Mouse (Mus musculus): ENCODE data around the gene Zfp346. TPM values are rescaled to one million over a fixed set of nuclear protein-coding genes. Genes with fewer than 3 reads are reported as not detected.
A peak's percentile ranks its signal among the peaks of the same experiment; 100 is the strongest.
"Not testable (repeated sequence)": the region's sequence is repeated elsewhere in the genome, so short reads cannot be mapped to it uniquely, and the experiment has no call there.

Zfp346 gene
- 10 to 100 TPM in 1 of 2 experiments, 1 to 10 TPM in 1; 8.9 to 13.4 TPM for total RNA-seq (2021)
- long read RNA-seq, experiment 1, partial matches to known transcripts = 0 of 6 reads
- long read RNA-seq, experiment 1, other reads (novel, unspliced or antisense) = 6 of 6 reads
- long read RNA-seq, experiment 2, partial matches to known transcripts = 0 of 12 reads
- long read RNA-seq, experiment 2, other reads (novel, unspliced or antisense) = 11 of 12 reads

GRCm38 (mm10) chr13:55105045-55105952 is at the start of gene Zfp346:
Gene Zfp346, plus strand, starts transcription at chr13:55105311.
- DNase-seq = peak; percentile 96

DNA sequence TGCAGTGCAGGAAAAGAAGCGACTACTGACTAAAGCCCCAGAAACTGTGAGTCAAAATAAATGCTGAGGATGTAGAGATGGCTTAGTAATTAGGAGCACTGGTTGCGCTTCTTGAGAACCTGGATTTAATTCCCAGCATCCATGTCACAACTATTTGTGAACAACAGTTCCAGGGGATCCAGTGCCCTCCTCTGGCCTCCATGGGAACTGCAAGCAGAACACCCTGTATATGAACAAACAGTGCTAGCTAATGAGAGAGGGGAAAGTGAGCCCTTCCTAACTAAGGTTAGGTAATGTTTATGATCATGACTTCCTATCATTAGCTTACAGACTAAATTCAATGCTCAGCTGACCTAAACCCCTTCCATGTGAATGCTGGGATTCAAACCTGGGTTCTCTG is 47.1 kb upstream of the Zfp346 start:
- DNase-seq = no peak

DNA sequence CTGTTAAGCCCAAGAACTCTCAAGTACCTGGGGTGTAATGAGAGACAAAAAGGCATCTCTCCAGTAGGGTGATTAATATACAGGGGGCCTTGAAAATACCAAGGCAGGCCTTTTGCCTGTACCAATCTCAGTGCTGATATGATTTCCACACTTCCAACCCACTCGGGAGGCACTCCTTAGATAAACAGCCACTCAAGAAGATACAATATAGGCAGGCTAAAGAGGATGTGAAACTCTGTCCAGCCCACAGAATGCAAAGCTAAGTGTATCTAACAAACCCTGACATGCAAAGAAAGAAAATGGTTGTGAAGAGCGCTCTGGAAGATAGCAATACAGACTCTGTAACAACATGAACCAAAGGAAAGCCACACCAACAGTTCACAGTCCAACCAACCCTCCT is 41.8 kb upstream of the Zfp346 start:
- DNase-seq = no peak

DNA sequence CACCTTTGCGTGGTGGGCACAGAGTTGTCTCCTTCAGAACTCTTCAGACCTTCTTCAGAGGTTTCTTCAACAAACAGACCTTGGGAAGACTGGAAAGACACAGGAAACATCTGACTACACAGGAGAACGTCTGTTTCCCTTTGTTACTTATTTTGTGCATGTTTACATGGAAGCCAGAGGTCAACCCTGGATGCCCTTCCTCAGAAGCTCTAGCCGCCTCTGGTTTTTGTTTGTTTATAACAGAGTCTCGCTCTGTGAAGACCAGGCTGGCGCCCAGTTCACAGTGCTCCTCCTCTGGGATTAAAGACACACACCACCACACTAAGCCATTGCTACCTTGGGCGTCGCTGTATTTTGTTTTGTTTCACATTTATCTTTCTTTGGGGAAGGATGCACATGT is 35.4 kb upstream of the Zfp346 start:
- DNase-seq = no peak

GRCm38 (mm10) chr13:55071322-55071721 is 33.8 kb upstream of the Zfp346 start:
- DNase-seq = no peak

DNA sequence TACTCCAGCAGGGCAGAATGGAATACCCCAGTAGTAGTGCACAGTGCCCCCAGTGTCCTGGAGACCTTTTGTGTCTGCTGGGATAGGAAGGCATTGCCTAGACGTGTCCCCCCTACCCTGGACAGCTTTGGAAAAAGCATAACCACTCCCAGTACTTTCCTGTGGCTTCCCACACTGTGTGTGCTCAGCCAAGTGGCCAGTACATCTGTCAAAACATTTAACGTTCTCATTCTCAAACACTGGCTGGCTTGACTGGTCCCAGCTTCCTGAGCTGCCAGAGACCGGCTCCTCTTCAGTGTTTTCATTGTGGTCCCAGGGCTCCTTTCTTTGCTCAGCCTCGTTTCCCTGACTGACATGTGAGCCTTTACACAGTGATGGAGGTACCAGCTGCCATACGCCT is 29.5 kb upstream of the Zfp346 start:
- DNase-seq = peak; percentile 15

- no peak for DNase-seq
Observed at GRCm38 (mm10) chr13:55092588-55092987, 12.5 kb upstream of the Zfp346 start.

DNA sequence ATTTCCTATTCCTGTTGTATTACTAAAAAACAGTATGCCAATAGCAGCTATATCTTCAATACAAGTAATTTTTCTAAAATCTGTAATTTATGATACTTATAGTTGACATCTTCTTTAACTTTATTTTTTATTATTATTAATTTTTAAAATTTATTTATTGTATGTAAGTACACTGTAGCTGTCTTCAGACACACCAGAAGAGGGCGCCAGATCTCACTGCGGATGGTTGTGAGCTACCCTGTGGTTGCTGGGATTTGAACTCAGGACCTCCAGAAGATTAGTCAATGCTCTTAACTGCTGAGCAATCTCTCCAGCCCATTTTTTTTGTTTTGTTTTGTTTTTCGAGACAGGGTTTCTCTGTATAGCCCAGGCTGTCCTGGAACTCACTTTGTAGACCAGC is 7.3 kb upstream of the Zfp346 start:
- not testable (repeated sequence) for DNase-seq

DNA sequence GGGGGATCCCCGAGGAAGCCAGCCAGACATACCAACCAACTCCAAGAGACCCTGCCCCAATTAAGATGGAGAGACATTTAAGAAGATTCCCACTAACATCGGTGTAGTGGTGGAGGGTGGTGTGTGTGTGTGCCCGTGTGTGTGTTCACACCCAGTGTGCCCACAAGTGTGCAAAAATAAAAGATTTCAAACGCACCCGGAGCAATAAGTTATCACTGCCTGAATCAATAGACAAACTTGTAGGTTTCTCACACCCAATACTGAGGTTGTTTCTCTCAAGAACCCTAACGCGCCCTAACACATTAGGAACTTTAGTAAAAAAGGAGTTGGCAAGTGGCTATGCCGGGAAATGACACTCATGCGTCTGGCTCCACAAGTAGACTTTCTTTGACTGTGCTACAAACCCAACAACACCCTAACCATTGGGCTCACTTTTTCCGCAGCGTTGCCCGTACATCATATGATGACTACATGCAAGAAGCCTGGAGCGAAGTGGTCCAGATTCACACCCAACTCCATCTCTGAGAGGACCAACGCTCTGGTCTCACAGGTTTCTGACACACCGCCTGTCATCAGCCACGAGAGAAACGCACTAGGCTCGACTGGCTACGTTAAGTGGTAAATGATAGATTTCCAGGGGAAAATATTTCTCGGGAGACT is 5.9 kb upstream of the Zfp346 start:
- no peak for DNase-seq

- peak; percentile 87 for DNase-seq
Observed at GRCm38 (mm10) chr13:55099726-55100478, 5.2 kb upstream of the Zfp346 start, which contains the start of gene Uimc1. Gene Uimc1, minus strand, starts transcription at chr13:55100300.

GRCm38 (mm10) chr13:55101627-55102026 is 3.5 kb upstream of the Zfp346 start:
- no peak for DNase-seq

DNA sequence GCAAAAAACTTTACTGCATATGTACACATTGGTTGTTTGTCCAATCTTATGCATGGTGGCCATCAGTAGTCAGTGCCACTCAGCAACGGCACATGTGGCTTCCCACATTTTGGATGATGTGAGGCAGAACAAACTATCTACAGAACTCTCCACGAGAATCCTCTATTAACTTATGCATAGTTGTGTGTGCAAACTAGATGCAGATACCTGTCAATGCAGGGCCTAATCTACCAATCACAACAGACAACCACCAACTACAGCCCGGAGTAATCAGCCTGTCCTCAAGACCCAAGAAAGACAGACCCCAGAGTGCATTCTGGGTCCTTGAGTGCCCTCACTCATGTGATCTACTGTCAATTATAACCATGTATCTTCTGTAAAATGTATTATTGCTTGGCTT is 2.7 kb upstream of the Zfp346 start:
- DNase-seq = no peak

DNA sequence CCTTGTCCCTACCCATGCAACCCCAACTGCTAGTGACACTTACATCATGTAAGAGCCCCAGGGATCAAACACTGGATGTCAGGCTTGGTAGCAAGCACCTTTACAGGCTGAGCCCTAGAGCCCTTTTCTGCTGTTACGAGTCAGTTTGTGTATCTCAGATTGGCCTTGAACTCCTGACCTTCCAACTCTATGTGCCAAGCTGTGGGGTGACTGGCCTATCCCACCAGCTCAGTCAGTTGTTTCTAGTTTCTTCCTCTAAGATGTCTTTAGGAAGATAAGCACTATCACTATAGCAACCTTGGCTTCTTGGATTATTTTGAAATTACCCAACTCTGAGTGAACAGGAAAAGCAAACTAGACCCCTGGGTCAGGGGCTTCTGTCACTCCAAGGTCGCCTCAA is 1.8 kb upstream of the Zfp346 start:
- DNase-seq = no peak

GRCm38 (mm10) chr13:55105953-55106691 is 1.0 kb downstream of the Zfp346 start:
- no peak for DNase-seq

GRCm38 (mm10) chr13:55107116-55107515 is 2.0 kb downstream of the Zfp346 start:
- no peak for DNase-seq

- DNase-seq = peak; percentile 11
Observed at GRCm38 (mm10) chr13:55107694-55108093, 2.6 kb downstream of the Zfp346 start.

DNA sequence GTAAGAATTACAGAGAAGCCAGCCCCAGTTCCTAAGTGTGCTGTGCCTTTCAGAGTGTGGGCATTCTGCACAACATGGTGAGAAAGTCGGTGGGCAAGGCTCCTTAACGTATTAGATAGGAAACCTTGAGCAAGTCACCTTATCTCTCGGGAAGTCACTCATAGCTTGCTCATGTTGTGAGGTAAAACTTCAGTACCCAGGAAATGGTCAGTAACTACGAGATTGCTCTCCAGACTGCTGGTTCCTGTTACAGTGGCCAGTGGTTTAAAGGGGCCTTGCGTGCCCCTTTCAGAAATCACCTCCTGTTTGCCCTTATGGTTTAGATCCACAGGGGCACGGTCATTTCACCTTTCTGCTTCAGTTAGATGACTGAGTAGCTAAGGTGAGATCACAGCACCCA is 9.3 kb downstream of the Zfp346 start:
- no peak for DNase-seq

DNA sequence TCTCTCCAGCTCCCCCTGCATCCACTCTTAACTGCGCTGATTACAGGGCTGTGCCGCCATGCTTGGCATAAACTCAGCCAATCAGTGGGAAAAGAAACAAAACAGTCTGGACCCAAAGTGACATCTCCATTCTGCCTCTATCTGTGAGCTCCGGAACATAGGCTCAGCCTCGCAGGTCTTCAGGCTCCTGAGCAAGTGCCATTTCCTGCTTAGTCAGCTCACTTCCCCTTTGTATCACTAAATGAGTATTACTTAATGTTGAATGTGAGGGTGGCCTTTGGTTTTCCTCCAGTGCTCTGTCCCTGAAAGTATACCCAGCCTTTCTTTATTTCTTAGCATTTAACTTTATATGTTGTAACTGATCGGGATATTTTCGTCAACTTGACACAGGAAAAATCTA is 19.8 kb downstream of the Zfp346 start:
- no peak for DNase-seq

DNA sequence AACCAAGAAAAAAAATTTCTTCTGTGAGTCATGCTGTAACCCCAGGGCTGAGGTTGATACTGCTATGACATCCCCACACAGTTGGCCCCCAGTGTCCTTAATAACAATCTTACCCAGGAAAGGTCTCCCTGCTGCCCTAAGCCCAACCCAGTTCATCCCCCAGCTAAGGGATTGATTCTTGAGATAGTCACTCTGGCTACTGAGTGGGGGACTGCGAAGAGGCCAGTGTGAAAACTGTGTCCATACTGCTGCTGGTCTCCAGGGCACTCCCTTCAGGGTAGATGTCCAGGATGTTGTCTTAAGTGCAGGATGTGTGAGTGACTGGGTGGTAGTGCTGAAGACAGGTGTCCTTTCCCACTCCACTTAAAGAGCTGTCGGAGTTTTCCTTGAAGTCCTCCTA is 28.3 kb downstream of the Zfp346 start, which contains the start of gene Gm17617:
TSS of gene Gm17617 (minus strand) at position 101 of the 400 bp plus-strand sequence.
- no peak for DNase-seq

- DNase-seq = no peak
Observed at GRCm38 (mm10) chr13:55135382-55135781, 30.3 kb downstream of the Zfp346 start.

DNA sequence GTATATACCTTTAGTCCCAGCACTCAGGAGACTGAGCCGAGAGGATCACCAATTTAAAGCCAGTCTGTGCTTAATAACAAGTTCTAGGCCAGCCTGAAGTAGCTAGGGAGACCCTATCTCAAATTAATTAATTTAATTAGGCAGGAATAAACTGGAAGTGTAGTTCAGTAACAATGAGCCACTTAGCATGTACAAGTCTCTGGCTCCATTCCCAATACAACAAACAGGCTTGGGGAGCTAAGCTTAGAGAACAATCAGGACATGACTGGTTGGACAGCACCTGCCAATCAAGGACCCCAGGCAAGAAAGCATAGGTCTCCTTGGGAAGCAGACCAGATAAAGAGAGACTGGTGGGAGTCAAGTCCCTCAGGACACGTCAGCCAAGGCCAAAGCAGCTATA is 35.2 kb downstream of the Zfp346 start:
- no peak for DNase-seq

Measured in gastrocnemius, postnatal 25 days (tissue).